Mouse (Mus musculus) sigmoid colon, adult 10 weeks (tissue): ENCODE results near the gene Myo18a. TPM values are rescaled to one million over a fixed set of nuclear protein-coding genes. Genes with fewer than 3 reads are reported as not detected.

Source experiments
- polyA plus RNA-seq: library from polyadenylated mRNA; stranded (reverse); fragments of 350-450 nt; fragmentation: Illumina TruSeq; extraction: RNeasy Lipid Tissue Mini Kit (QIAGEN cat#74804); gene quantifications from one replicate; pipeline ENCODE4 v1.2.3, GENCODE M21; 2014; ENCODE audit warnings: low read depth, low replicate concordance

Gene Myo18a
- 85.4 TPM for polyA plus RNA-seq

GRCm38 (mm10) chr11:77762783-77763672, at the start of gene Myo18a:
Gene Myo18a, plus strand, starts transcription at chr11:77763246.

GRCm38 (mm10) chr11:77725183-77725582, 37.9 kb upstream of the Myo18a start, which contains the start of gene Cryba1:
Gene Cryba1, minus strand, starts transcription at chr11:77725283.

DNA sequence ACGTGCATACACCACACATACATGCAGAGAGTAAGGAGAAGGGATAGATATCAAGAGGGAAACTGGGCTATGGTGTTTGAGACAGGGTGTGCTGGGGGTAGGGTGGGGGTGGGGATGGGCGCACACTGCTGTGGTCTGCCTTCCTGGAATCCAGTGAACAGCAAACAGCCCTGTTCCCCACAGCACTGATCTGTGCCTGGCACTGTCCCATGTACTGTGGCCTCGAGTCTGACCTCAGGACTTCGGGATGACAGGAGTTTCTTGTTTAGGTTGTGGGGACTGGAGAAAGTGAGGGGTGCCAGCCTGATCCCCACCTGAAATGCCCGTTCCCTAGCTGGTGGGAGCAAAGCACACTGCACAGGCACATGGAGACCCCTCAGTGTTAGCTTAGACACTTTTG, 24.7 kb downstream of the Myo18a start, which contains the start of gene Gm10277:
TSS of gene Gm10277 (minus strand) at position 41 of the 400 bp plus-strand sequence.

DNA sequence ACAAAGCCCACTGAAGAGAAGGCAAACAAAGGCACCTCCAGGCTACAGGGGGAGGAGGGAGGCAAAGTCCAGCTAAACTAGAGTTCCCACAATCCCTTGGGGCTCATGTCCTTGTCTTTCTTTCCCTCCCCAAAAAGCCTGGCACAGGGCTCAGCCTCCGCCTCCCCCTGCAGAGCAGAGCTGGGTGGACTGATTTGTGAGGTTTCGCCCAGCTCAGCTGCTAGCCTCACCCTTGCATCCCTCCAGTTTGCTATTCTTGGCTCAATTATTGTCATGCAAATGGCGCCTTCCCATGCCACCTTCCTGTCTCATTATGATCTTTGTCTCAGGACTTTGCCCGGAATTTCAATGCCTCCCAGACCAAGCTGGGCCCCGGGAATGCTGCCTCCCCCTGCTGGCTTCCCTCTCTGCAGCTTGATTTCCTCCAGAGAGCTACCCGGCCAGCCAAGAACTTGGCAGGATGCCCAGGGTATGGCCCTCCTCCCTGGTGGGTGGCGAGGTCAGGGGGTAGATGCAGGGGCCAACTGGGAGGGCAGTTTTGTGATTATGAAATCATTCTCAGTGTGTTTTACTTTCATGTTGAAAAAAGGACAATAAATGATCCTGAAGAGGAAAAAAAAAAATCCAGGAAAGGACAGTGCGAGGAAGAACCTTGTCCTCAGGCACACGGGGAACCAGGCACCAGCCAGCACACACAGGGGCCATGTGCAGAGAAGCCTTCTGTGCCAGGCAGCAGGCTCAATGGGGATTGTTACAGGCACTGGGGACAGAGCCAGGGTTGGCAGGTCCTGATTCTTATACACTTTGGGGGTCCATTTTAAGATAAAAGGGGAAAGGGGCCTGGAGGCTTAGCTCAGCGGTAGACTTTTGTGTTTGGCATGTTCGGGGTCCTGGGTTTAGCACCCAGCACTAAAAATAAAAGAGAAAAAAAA, 131.0 kb downstream of the Myo18a start, which contains the start of gene Pipox:
TSS of gene Pipox (minus strand) at position 310 of the 932 bp plus-strand sequence.

Other genes with a start within 250 kb of the Myo18a start
- gene Abhd15, start 248.1 kb upstream of the Myo18a start, polyA plus RNA-seq = 0.35 TPM
- not detected for gene Trp53i13, start 247.3 kb upstream of the Myo18a start, polyA plus RNA-seq
- gene Gm10392, start 244.0 kb upstream of the Myo18a start, polyA plus RNA-seq = not detected
- gene Taok1, start 155.4 kb upstream of the Myo18a start, polyA plus RNA-seq = 80.8 TPM
- gene Nufip2, start 77.1 kb upstream of the Myo18a start, polyA plus RNA-seq = 104 TPM
- not detected for gene Cryba1, start 38.0 kb upstream of the Myo18a start, polyA plus RNA-seq
- not detected for gene Gm10277, start 24.5 kb downstream of the Myo18a start, polyA plus RNA-seq
- 2.3 TPM for gene Pipox, start 130.8 kb downstream of the Myo18a start, polyA plus RNA-seq
- not detected for gene Sez6, start 167.6 kb downstream of the Myo18a start, polyA plus RNA-seq
- 19.0 TPM for gene Phf12, start 219.5 kb downstream of the Myo18a start, polyA plus RNA-seq